Mouse (Mus musculus): ENCODE measurements around the gene Pacsin2.

DNA sequence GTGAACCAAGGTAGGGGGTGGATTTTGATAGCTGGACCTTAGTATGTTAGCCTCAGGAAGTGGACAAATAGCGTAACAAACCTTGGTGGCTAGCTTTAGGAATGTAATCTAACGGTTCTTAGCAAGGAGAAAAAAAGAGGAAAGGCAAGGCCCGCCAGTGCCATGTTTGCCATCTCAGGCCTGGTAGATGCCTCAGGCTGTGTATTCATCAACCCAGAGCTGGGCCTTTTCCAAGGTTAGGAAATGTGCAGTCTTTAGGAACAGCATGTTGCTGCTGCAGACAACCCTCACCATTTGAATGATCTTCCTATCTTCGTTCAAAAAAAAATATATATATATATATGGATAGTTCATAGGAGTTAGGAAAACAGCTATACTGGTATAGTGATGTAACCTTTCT is 112.9 kb downstream of the Pacsin2 start:
- TF ChIP-seq EP300 (optimal IDR thresholded peaks at IDR 0.05) (no peak), CTCF (IDR thresholded peaks at IDR 0.05; ENCODE audit: low read depth) (no peak)
